Comparison of ENCODE assay signal across 8 mouse cellular contexts in the genomic region with DNA sequence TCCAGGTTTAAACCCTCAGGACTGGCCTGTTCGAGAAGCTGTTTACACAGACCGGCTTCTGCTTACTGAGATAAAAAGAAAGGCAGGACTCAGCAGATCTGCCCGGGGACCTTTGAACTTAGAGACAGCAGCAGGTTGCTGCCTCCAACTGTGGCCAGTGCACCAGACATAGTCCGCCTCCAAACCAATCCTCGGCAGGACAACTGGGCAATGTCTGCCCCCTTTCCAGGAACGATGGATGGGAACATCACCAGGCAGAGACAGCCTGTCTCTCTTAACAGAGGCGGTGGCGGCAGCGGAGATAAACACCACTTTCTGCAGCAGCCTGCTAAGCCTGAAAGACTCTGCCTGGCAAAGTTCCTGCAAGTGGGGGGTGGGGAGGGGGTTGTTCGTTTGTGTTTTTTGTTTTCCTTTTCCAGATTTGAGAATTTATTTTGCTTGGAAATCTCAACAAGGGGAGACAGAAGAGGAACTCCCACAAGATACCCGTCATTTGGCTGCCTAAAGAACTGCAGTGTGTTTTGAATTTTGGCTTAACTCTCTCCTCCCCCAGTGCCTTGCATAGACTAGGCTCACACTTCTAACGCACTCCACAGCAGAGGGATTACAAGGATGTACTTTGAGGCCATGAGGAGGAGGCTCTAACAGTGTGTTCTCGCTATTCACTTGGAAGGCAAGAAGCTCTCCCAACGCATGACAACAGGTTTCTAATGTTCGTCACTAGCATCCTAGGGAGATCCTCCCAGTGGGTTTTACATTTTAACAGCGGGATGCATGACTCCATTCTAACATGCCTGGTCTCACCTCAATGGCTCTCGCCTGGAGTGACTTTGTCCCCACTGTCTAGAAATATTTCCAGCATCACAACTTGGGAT. TPM values are rescaled to one million over a fixed set of nuclear protein-coding genes. Genes with fewer than 3 reads are reported as not detected.
DNase-seq lines count a peak whose midpoint lies in the region; ATAC-seq and TF ChIP-seq lines count a peak whose summit lies in the region.

No protein-coding gene starts in this region.

- peak overlapping the region; percentile 83; the same call in 1 of the 2 replicates for H3K9ac ChIP-seq in intestine, embryonic 15.5 days
- H3K9ac ChIP-seq in liver, embryonic 14.5 days (replicated peaks), result peak overlapping the region; percentile 96

- H3K4me2 ChIP-seq in intestine, embryonic 15.5 days (replicated peaks), result peak overlapping the region; percentile 82
- peak overlapping the region; percentile 95 for H3K4me2 ChIP-seq in liver, embryonic 14.5 days (ENCODE audit: low read depth)

- peaks cover 34% of the 10 kb centered on the region for H3K4me1 ChIP-seq in intestine, embryonic 15.5 days (replicated peaks)
- peaks cover 19 to 32% of the 10 kb centered on the region in 2 experiments for H3K4me1 ChIP-seq in liver, embryonic 14.5 days (replicated peaks; ENCODE audit: control insufficient read depth in 2 of 2, insufficient read depth in 2 of 2, low read length in 1 of 2)

- H3K9me3 ChIP-seq in intestine, embryonic 15.5 days, result no peaks in the 10 kb centered on the region
- peaks cover 3% of the 10 kb centered on the region for H3K9me3 ChIP-seq in liver, embryonic 14.5 days (ENCODE audit: control insufficient read depth, low read length)

- peaks cover 29% of the 10 kb centered on the region for H3K36me3 ChIP-seq in C2C12 (ENCODE audit: control insufficient read depth, insufficient read depth)
- peaks cover 10% of the 10 kb centered on the region for H3K36me3 ChIP-seq in intestine, embryonic 15.5 days
- peaks cover 32% of the 10 kb centered on the region for H3K36me3 ChIP-seq in liver, embryonic 14.5 days (replicated peaks; ENCODE audit: control insufficient read depth, insufficient read depth, low read depth)

- ATAC-seq in erythroid progenitor cell, adult 5-6 weeks (replicated peaks; ENCODE audit: low FRiP score, poor library complexity, severe bottlenecking), result peak; percentile 45
- 0 out of 2 replicates have a peak, but pooled peaks have one; percentile 7 for ATAC-seq in intestine, embryonic 15.5 days
- ATAC-seq in liver, embryonic 14.5 days (ENCODE audit: insufficient read depth), result peak; percentile 38

- peak; percentile 65 for TF ChIP-seq EP300 in liver, embryonic 14.5 days (IDR thresholded peaks at IDR 0.05; ENCODE audit: low read depth)

- 9% methylated on average over 17 of the region's 17 CpGs for WGBS in intestine, embryonic 15.5 days
- 3% methylated on average over 17 of the region's 17 CpGs for WGBS in liver, embryonic 14.5 days (ENCODE audit: insufficient replicate concordance)

- peaks cover 27% of the 10 kb centered on the region for H3K79me3 ChIP-seq in C2C12 (ENCODE audit: low read depth)

- peak overlapping the region; percentile 2 for H3ac ChIP-seq in C2C12 (ENCODE audit: control insufficient read depth, insufficient read length, low read depth)

- H3K79me2 ChIP-seq in C2C12 (ENCODE audit: control insufficient read depth, insufficient read depth), result peaks cover 57% of the 10 kb centered on the region

- H3K4me3 ChIP-seq in C2C12 (ENCODE audit: insufficient read depth, poor library complexity, severe bottlenecking), result peak overlapping the region; percentile 86
- peak overlapping the region; percentile 90 for H3K4me3 ChIP-seq in intestine, embryonic 15.5 days (replicated peaks)
- peak overlapping the region; percentile 84 to 90 for H3K4me3 ChIP-seq in liver, embryonic 14.5 days (ENCODE audit: insufficient read depth in 1 of 2, low read depth in 2 of 2, low read length in 2 of 2)

- DNase-seq in adrenal gland, postnatal 14 days, result peak; percentile 57
- no peak for DNase-seq in adrenal gland, postnatal 4 days (ENCODE audit: low spot score in 2 of 2)
- DNase-seq in liver, embryonic 14.5 days (ENCODE audit: low read depth in 3 of 3, low spot score in 3 of 3), result peak; percentile 62 to 65 (median 64)
- peak; percentile 61 for DNase-seq in right cerebral cortex, postnatal 4 days
- DNase-seq in urinary bladder, postnatal 25 days (ENCODE audit: low spot score), result no peak

- H3K27ac ChIP-seq in intestine, embryonic 15.5 days, result peak overlapping the region; percentile 77
- H3K27ac ChIP-seq in liver, embryonic 14.5 days, result peak overlapping the region; percentile 97

- H3K27me3 ChIP-seq in C2C12 (ENCODE audit: control insufficient read depth, insufficient read depth, insufficient read length), result no peaks in the 10 kb centered on the region
- H3K27me3 ChIP-seq in intestine, embryonic 15.5 days (replicated peaks), result no peaks in the 10 kb centered on the region
- no peaks in the 10 kb centered on the region for H3K27me3 ChIP-seq in liver, embryonic 14.5 days (ENCODE audit: control insufficient read depth, insufficient read depth, low read length)

- no peak for TF ChIP-seq CTCF in C2C12 (IDR thresholded peaks at IDR 0.05; ENCODE audit: control insufficient read depth, insufficient read depth, insufficient read length)
- no peak for TF ChIP-seq CTCF in liver, embryonic 14.5 days (IDR thresholded peaks at IDR 0.05; ENCODE audit: low read depth)

TF ChIP-seq in C2C12, 6 proteins besides CTCF, POLR2A, EP300 and RAD21:
- TF ChIP-seq MAX (IDR thresholded peaks at IDR 0.05), result no peak
TF ChIP-seq in C2C12: peak in this region for 0.

RNA-seq across cellular contexts. Expression of a gene that starts 1.5 kb away (rescaled TPM):
- 56.5 and 57.5 TPM in 2 replicates for total RNA-seq in adrenal gland, postnatal 14 days (2021)
- total RNA-seq in adrenal gland, postnatal 4 days (2021), result 10 to 100 TPM; 47.5 to 49.5 TPM
- polyA plus RNA-seq in C2C12 (2012; fragmentation: generic; extraction: Trizol), result 34.6 TPM
- total RNA-seq in erythroid progenitor cell, adult 5-6 weeks (2015; ENCODE audit: low replicate concordance), result 107 and 136 TPM in 2 replicates
- total RNA-seq in erythroid progenitor cell, adult 5-6 weeks (2017; ENCODE audit: low replicate concordance), result 57.0 and 72.9 TPM in 2 replicates
- 25.3 and 26.8 TPM in 2 replicates for polyA plus RNA-seq in intestine, embryonic 15.5 days (2015; fragmentation: Nextera tagmentation; extraction: Ambion mirVana)
- 19.3 and 19.8 TPM in 2 replicates for polyA plus RNA-seq in liver, embryonic 14.5 days (2012; rRNA removed)
- polyA plus RNA-seq in liver, embryonic 14.5 days (2014; fragmentation: Nextera tagmentation; extraction: Ambion mirVana), result 17.8 and 18.2 TPM in 2 replicates

RNA-seq across cellular contexts. Expression of a gene that starts 1.8 kb away (rescaled TPM):
- total RNA-seq in adrenal gland, postnatal 14 days (2021), result 0.30 and 0.48 TPM in 2 replicates
- 1 to 10 TPM; 1.2 to 1.5 TPM for total RNA-seq in adrenal gland, postnatal 4 days (2021)
- 0.33 TPM for polyA plus RNA-seq in C2C12 (2012; fragmentation: generic; extraction: Trizol)
- 2.5 TPM in 1 of 2 replicates, not detected in the other for total RNA-seq in erythroid progenitor cell, adult 5-6 weeks (2015; ENCODE audit: low replicate concordance)
- total RNA-seq in erythroid progenitor cell, adult 5-6 weeks (2017; ENCODE audit: low replicate concordance), result 3.1 and 3.3 TPM in 2 replicates
- polyA plus RNA-seq in intestine, embryonic 15.5 days (2015; fragmentation: Nextera tagmentation; extraction: Ambion mirVana), result 0.28 and 0.40 TPM in 2 replicates
- polyA plus RNA-seq in liver, embryonic 14.5 days (2012; rRNA removed), result 0.91 and 2.0 TPM in 2 replicates
- 1.0 and 1.4 TPM in 2 replicates for polyA plus RNA-seq in liver, embryonic 14.5 days (2014; fragmentation: Nextera tagmentation; extraction: Ambion mirVana)

RNA-seq across cellular contexts. Expression of a gene that starts 25.4 kb away (rescaled TPM):
- total RNA-seq in adrenal gland, postnatal 14 days (2021), result 15.6 and 16.0 TPM in 2 replicates
- total RNA-seq in adrenal gland, postnatal 4 days (2021), result 10 to 100 TPM; 11.8 to 13.5 TPM
- polyA plus RNA-seq in C2C12 (2012; fragmentation: generic; extraction: Trizol), result 17.2 TPM
- 0.72 TPM in 1 of 2 replicates, not detected in the other for total RNA-seq in erythroid progenitor cell, adult 5-6 weeks (2015; ENCODE audit: low replicate concordance)
- 3.9 TPM in 1 of 2 replicates, not detected in the other for total RNA-seq in erythroid progenitor cell, adult 5-6 weeks (2017; ENCODE audit: low replicate concordance)
- polyA plus RNA-seq in intestine, embryonic 15.5 days (2015; fragmentation: Nextera tagmentation; extraction: Ambion mirVana), result 10.6 and 11.4 TPM in 2 replicates
- polyA plus RNA-seq in liver, embryonic 14.5 days (2012; rRNA removed), result 5.2 and 5.9 TPM in 2 replicates
- polyA plus RNA-seq in liver, embryonic 14.5 days (2014; fragmentation: Nextera tagmentation; extraction: Ambion mirVana), result 2.1 and 2.8 TPM in 2 replicates

RNA-seq across cellular contexts. Expression of a gene that starts 25.6 kb away (rescaled TPM):
- 38.6 and 45.9 TPM in 2 replicates for total RNA-seq in adrenal gland, postnatal 14 days (2021)
- 10 to 100 TPM; 47.6 to 51.4 TPM for total RNA-seq in adrenal gland, postnatal 4 days (2021)
- 50.2 TPM for polyA plus RNA-seq in C2C12 (2012; fragmentation: generic; extraction: Trizol)
- total RNA-seq in erythroid progenitor cell, adult 5-6 weeks (2015; ENCODE audit: low replicate concordance), result 1.1 and 1.3 TPM in 2 replicates
- 6.4 and 8.1 TPM in 2 replicates for total RNA-seq in erythroid progenitor cell, adult 5-6 weeks (2017; ENCODE audit: low replicate concordance)
- 47.5 and 49.3 TPM in 2 replicates for polyA plus RNA-seq in intestine, embryonic 15.5 days (2015; fragmentation: Nextera tagmentation; extraction: Ambion mirVana)
- 9.9 and 12.4 TPM in 2 replicates for polyA plus RNA-seq in liver, embryonic 14.5 days (2012; rRNA removed)
- polyA plus RNA-seq in liver, embryonic 14.5 days (2014; fragmentation: Nextera tagmentation; extraction: Ambion mirVana), result 9.9 and 10.1 TPM in 2 replicates

RNA-seq across cellular contexts. Expression of a gene that starts 47.1 kb away (rescaled TPM):
- 0.63 and 0.98 TPM in 2 replicates for total RNA-seq in adrenal gland, postnatal 14 days (2021)
- total RNA-seq in adrenal gland, postnatal 4 days (2021), result under 1 TPM; 0.56 to 0.78 TPM
- polyA plus RNA-seq in C2C12 (2012; fragmentation: generic; extraction: Trizol), result not detected
- not detected in 2 replicates for total RNA-seq in erythroid progenitor cell, adult 5-6 weeks (2015; ENCODE audit: low replicate concordance)
- not detected in 2 replicates for total RNA-seq in erythroid progenitor cell, adult 5-6 weeks (2017; ENCODE audit: low replicate concordance)
- not detected in 2 replicates for polyA plus RNA-seq in intestine, embryonic 15.5 days (2015; fragmentation: Nextera tagmentation; extraction: Ambion mirVana)
- not detected in 2 replicates for polyA plus RNA-seq in liver, embryonic 14.5 days (2012; rRNA removed)
- not detected in 2 replicates for polyA plus RNA-seq in liver, embryonic 14.5 days (2014; fragmentation: Nextera tagmentation; extraction: Ambion mirVana)

Comparison
In these comparisons a context has a peak if more than half of its experiments do, and no peak if none do; other contexts are left out.
1. DNase-seq: peak in adrenal gland, postnatal 14 days (single experiment), liver, embryonic 14.5 days (3 of 3) and right cerebral cortex, postnatal 4 days (single experiment); none in adrenal gland, postnatal 4 days (0 of 2) and urinary bladder, postnatal 25 days (single experiment).
2. Peak in every context shown above with its lines, with median percentiles within 50 percentile points of each other: H3K4me3 ChIP-seq and ATAC-seq.